29 mouse cellular contexts compared by ENCODE assay signal in the genomic region with DNA sequence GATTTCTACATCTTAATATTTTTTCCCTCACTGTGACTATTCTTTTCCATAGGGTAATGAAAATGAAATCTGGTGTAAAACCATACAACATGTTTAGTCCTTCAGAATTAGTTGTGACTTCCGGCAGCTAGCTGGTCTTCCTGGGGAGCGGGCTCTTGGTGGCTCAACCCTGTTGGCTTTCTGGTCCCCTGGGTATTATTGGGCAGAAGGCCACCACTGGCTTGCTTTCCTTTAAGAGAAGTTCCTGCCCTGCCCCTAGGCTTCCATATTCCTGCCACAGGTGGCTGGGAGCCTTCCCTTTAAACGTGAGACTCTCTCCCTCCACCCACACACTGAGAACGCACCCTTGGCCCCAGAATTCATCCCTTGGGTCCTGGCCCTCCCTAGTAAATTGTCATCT. TPM values are rescaled to one million over a fixed set of nuclear protein-coding genes. Genes with fewer than 3 reads are reported as not detected.
DNase-seq lines count a peak whose midpoint lies in the region; ATAC-seq and TF ChIP-seq lines count a peak whose summit lies in the region.
"Had no signal": no experiment of that assay in that cellular context is flagged by ENCODE, and none has a peak within 500 bp of the region (broad histone marks: within the 10 kb centered on the region; RNA-seq: fewer than 3 reads in every experiment).

No protein-coding gene starts in this region.

- DNase-seq in adrenal gland, postnatal 10 days, result peak; percentile 67
- DNase-seq in adrenal gland, adult 8-10 months, result no peak
- DNase-seq in hindbrain, embryonic 11.5 days (ENCODE audit: low spot score), result no peak
- no peak for DNase-seq in left cerebral cortex, adult 2 months (ENCODE audit: extremely low spot score in 1 of 2, low spot score in 2 of 2)
- DNase-seq in left cerebral cortex, postnatal 36 days (ENCODE audit: low spot score in 2 of 2), result no peak
- peak; percentile 22 for DNase-seq in adipocyte (ENCODE audit: low spot score)
- DNase-seq: cerebellum, adult 11 months; cerebellum, adult 9-10 months; gastrocnemius, postnatal 36 days; heart, adult 18-20 months; heart, postnatal 36 days; kidney, adult 11 months; kidney, postnatal 14 days; left cerebral cortex, postnatal 4 days; liver; lung, adult 2 months; lung, postnatal 10 days; thymus, adult 2 months; thymus, postnatal 36 days had no signal

- intact Hi-C loops in left cerebral cortex, adult 2 months (cut with DNase I), result no loop called here
- intact Hi-C loops in left cerebral cortex, postnatal 36 days (cut with DNase I), result no loop called here

- no peaks in the 10 kb centered on the region for H3K36me3 ChIP-seq in hindbrain, embryonic 13.5 days
- H3K36me3 ChIP-seq in hindbrain, embryonic 11.5 days (ENCODE audit: control insufficient read depth, insufficient read depth, low read length), result no peaks in the 10 kb centered on the region
- H3K36me3 ChIP-seq: embryonic facial prominence, embryonic 13.5 days; forebrain, embryonic 10.5 days; G1E had no signal

- no peak for TF ChIP-seq CTCF in left cerebral cortex, adult 2 months (IDR thresholded peaks at IDR 0.05)

- no peaks in the 10 kb centered on the region for H3K9me3 ChIP-seq in hindbrain, embryonic 13.5 days
- H3K9me3 ChIP-seq in hindbrain, embryonic 11.5 days (ENCODE audit: control insufficient read depth, low read length), result no peaks in the 10 kb centered on the region
- H3K9me3 ChIP-seq: embryonic facial prominence, embryonic 13.5 days had no signal

- no peak overlapping the region for H3K4me2 ChIP-seq in hindbrain, embryonic 13.5 days
- H3K4me2 ChIP-seq in hindbrain, embryonic 11.5 days (replicated peaks; ENCODE audit: low read depth, low read length), result no peak overlapping the region
- H3K4me2 ChIP-seq: embryonic facial prominence, embryonic 13.5 days; heart, embryonic 11.5 days had no signal

- H3K4me1 ChIP-seq in hindbrain, embryonic 13.5 days (replicated peaks), result peaks cover 17% of the 10 kb centered on the region
- no peaks in the 10 kb centered on the region for H3K4me1 ChIP-seq in hindbrain, embryonic 11.5 days (replicated peaks; ENCODE audit: control insufficient read depth, insufficient read depth, low read length)
- H3K4me1 ChIP-seq: embryonic facial prominence, embryonic 13.5 days had no signal

- H3K27ac ChIP-seq in hindbrain, embryonic 13.5 days, result 0 out of 2 replicates have a peak overlapping the region, but pooled peaks have one; percentile 13
- no peak overlapping the region for H3K27ac ChIP-seq in hindbrain, embryonic 11.5 days (ENCODE audit: low read depth, low read length)
- H3K27ac ChIP-seq in left cerebral cortex, adult 2 months, result peak overlapping the region; percentile 64; the same call in 1 of the 2 replicates
- H3K27ac ChIP-seq: embryonic facial prominence, embryonic 13.5 days; forebrain, embryonic 10.5 days; liver, embryonic 14.5 days; macrophage had no signal

- no peak overlapping the region for H3K4me3 ChIP-seq in hindbrain, embryonic 13.5 days
- H3K4me3 ChIP-seq in hindbrain, embryonic 11.5 days (ENCODE audit: low read depth, low read length), result no peak overlapping the region
- H3K4me3 ChIP-seq in left cerebral cortex, adult 2 months, result no peak overlapping the region
- H3K4me3 ChIP-seq: embryonic facial prominence, embryonic 13.5 days; forebrain, embryonic 10.5 days had no signal

- peaks cover 6% of the 10 kb centered on the region; the same call in 1 of the 2 replicates for H3K27me3 ChIP-seq in hindbrain, embryonic 13.5 days
- H3K27me3 ChIP-seq in hindbrain, embryonic 11.5 days (ENCODE audit: control insufficient read depth, insufficient read depth, low read length), result no peaks in the 10 kb centered on the region

- WGBS in hindbrain, embryonic 13.5 days, result 77% methylated on average over 4 of the region's 4 CpGs
- 83% methylated on average over 4 of the region's 4 CpGs for WGBS in hindbrain, embryonic 11.5 days

- 0 out of 2 replicates have a peak overlapping the region, but pooled peaks have one; percentile 2 for H3K9ac ChIP-seq in hindbrain, embryonic 13.5 days
- H3K9ac ChIP-seq in hindbrain, embryonic 11.5 days (ENCODE audit: low read depth, low read length), result no peak overlapping the region
- H3K9ac ChIP-seq: embryonic facial prominence, embryonic 13.5 days; liver, embryonic 14.5 days had no signal

- no peak for ATAC-seq in hindbrain, embryonic 13.5 days (ENCODE audit: low FRiP score)
- ATAC-seq in hindbrain, embryonic 11.5 days (ENCODE audit: low FRiP score), result no peak
- ATAC-seq: inflammation-experienced regulatory T-cells, adult 6 months had no signal

RNA-seq across cellular contexts. Expression of a gene that starts 9.8 kb away (rescaled TPM):
- total RNA-seq in adrenal gland, postnatal 10 days (2021), result 10 to 100 TPM; 10.3 to 20.0 TPM
- total RNA-seq in adrenal gland, adult 8-10 months (2022), result 10 to 100 TPM; 12.8 to 16.1 (median 14.0) TPM
- 40.0 and 41.1 TPM in 2 replicates for polyA plus RNA-seq in hindbrain, embryonic 13.5 days (2015; fragmentation: Nextera tagmentation; extraction: Ambion mirVana)
- polyA plus RNA-seq in hindbrain, embryonic 11.5 days (2014; fragmentation: Nextera tagmentation; extraction: Ambion mirVana), result 36.5 and 52.5 TPM in 2 replicates
- total RNA-seq in left cerebral cortex, adult 2 months (2021), result 10 to 100 TPM; 52.3 to 54.6 TPM
- total RNA-seq in left cerebral cortex, postnatal 36 days (2021), result 10 to 100 TPM; 59.0 to 64.1 TPM
- total RNA-seq: megakaryocyte-erythroid progenitor cell, adult 5-6 weeks; monocyte, adult 5-6 weeks had no signal
- polyA plus RNA-seq: G1E; inflammation-experienced regulatory T-cells, adult 6 months; macrophage had no signal

Comparison
In these comparisons a context has a peak if more than half of its experiments do, and no peak if none do; other contexts are left out.
1. DNase-seq: peak in adrenal gland, postnatal 10 days (single experiment) and adipocyte (single experiment); none in adrenal gland, adult 8-10 months (single experiment), hindbrain, embryonic 11.5 days (single experiment), left cerebral cortex, adult 2 months (0 of 2) and left cerebral cortex, postnatal 36 days (0 of 2).